Mouse (Mus musculus): ENCODE data around the gene Vezt. TPM values are rescaled to one million over a fixed set of nuclear protein-coding genes. Genes with fewer than 3 reads are reported as not detected.

The Vezt gene
- polyA plus RNA-seq, 1 experiment = 56.2 TPM

- no peak for DNase-seq (ENCODE audit: low read depth)
- TF ChIP-seq CTCF (IDR thresholded peaks at IDR 0.05; ENCODE audit: borderline replicate concordance, extremely low read depth, insufficient read depth, insufficient read length) = no peak
- TF ChIP-seq POLR2A (IDR thresholded peaks at IDR 0.05; ENCODE audit: borderline replicate concordance, extremely low read depth, insufficient read depth, insufficient read length, poor library complexity, severe bottlenecking) = no peak
These were observed 111.0 kb downstream of the Vezt start for GRCm38 (mm10) chr10:93924666-93925065.

GRCm38 (mm10) chr10:93921160-93921559 lies 114.5 kb downstream of the Vezt start:
- DNase-seq (ENCODE audit: low read depth) = no peak
- TF ChIP-seq CTCF (IDR thresholded peaks at IDR 0.05; ENCODE audit: borderline replicate concordance, extremely low read depth, insufficient read depth, insufficient read length) (no peak), POLR2A (IDR thresholded peaks at IDR 0.05; ENCODE audit: borderline replicate concordance, extremely low read depth, insufficient read depth, insufficient read length, poor library complexity, severe bottlenecking) (no peak)

GRCm38 (mm10) chr10:93919227-93919626 lies 116.4 kb downstream of the Vezt start:
- TF ChIP-seq CTCF (IDR thresholded peaks at IDR 0.05; ENCODE audit: borderline replicate concordance, extremely low read depth, insufficient read depth, insufficient read length) (no peak), POLR2A (IDR thresholded peaks at IDR 0.05; ENCODE audit: borderline replicate concordance, extremely low read depth, insufficient read depth, insufficient read length, poor library complexity, severe bottlenecking) (no peak)
- DNase-seq (ENCODE audit: low read depth) = peak; percentile 79

GRCm38 (mm10) chr10:93918701-93919100 lies 116.9 kb downstream of the Vezt start:
- DNase-seq (ENCODE audit: low read depth) = peak; percentile 57
- TF ChIP-seq CTCF (IDR thresholded peaks at IDR 0.05; ENCODE audit: borderline replicate concordance, extremely low read depth, insufficient read depth, insufficient read length) = no peak
- TF ChIP-seq POLR2A (IDR thresholded peaks at IDR 0.05; ENCODE audit: borderline replicate concordance, extremely low read depth, insufficient read depth, insufficient read length, poor library complexity, severe bottlenecking) = no peak

- DNase-seq (ENCODE audit: low read depth) = no peak
- TF ChIP-seq POLR2A (IDR thresholded peaks at IDR 0.05; ENCODE audit: borderline replicate concordance, extremely low read depth, insufficient read depth, insufficient read length, poor library complexity, severe bottlenecking) (no peak), CTCF (IDR thresholded peaks at IDR 0.05; ENCODE audit: borderline replicate concordance, extremely low read depth, insufficient read depth, insufficient read length) (no peak)
These were observed 117.5 kb downstream of the Vezt start for GRCm38 (mm10) chr10:93918087-93918486.

GRCm38 (mm10) chr10:93916778-93917177 lies 118.8 kb downstream of the Vezt start:
- no peak for DNase-seq (ENCODE audit: low read depth)
- TF ChIP-seq CTCF (IDR thresholded peaks at IDR 0.05; ENCODE audit: borderline replicate concordance, extremely low read depth, insufficient read depth, insufficient read length) (no peak), POLR2A (IDR thresholded peaks at IDR 0.05; ENCODE audit: borderline replicate concordance, extremely low read depth, insufficient read depth, insufficient read length, poor library complexity, severe bottlenecking) (no peak)

GRCm38 (mm10) chr10:93915531-93916275 lies 119.9 kb downstream of the Vezt start:
- DNase-seq (ENCODE audit: low read depth) = peak; percentile 58
- TF ChIP-seq CTCF (IDR thresholded peaks at IDR 0.05; ENCODE audit: borderline replicate concordance, extremely low read depth, insufficient read depth, insufficient read length) (no peak), POLR2A (IDR thresholded peaks at IDR 0.05; ENCODE audit: borderline replicate concordance, extremely low read depth, insufficient read depth, insufficient read length, poor library complexity, severe bottlenecking) (no peak)

- TF ChIP-seq POLR2A (IDR thresholded peaks at IDR 0.05; ENCODE audit: borderline replicate concordance, extremely low read depth, insufficient read depth, insufficient read length, poor library complexity, severe bottlenecking) (no peak), CTCF (IDR thresholded peaks at IDR 0.05; ENCODE audit: borderline replicate concordance, extremely low read depth, insufficient read depth, insufficient read length) (no peak)
- no peak for DNase-seq (ENCODE audit: low read depth)
These were observed 122.1 kb downstream of the Vezt start for GRCm38 (mm10) chr10:93913525-93913924.

GRCm38 (mm10) chr10:93912917-93913316 lies 122.7 kb downstream of the Vezt start:
- TF ChIP-seq CTCF (IDR thresholded peaks at IDR 0.05; ENCODE audit: borderline replicate concordance, extremely low read depth, insufficient read depth, insufficient read length) (no peak), POLR2A (IDR thresholded peaks at IDR 0.05; ENCODE audit: borderline replicate concordance, extremely low read depth, insufficient read depth, insufficient read length, poor library complexity, severe bottlenecking) (no peak)

GRCm38 (mm10) chr10:93912136-93912855 lies 123.3 kb downstream of the Vezt start:
- TF ChIP-seq POLR2A (IDR thresholded peaks at IDR 0.05; ENCODE audit: borderline replicate concordance, extremely low read depth, insufficient read depth, insufficient read length, poor library complexity, severe bottlenecking) = no peak
- no peak for TF ChIP-seq CTCF (IDR thresholded peaks at IDR 0.05; ENCODE audit: borderline replicate concordance, extremely low read depth, insufficient read depth, insufficient read length)
- DNase-seq (ENCODE audit: low read depth) = no peak

More at GRCm38 (mm10) chr10:93912917-93913316, 122.7 kb downstream of the Vezt start:
- no peak for DNase-seq (ENCODE audit: low read depth)

GRCm38 (mm10) chr10:93911326-93911725 lies 124.3 kb downstream of the Vezt start:
- TF ChIP-seq POLR2A (IDR thresholded peaks at IDR 0.05; ENCODE audit: borderline replicate concordance, extremely low read depth, insufficient read depth, insufficient read length, poor library complexity, severe bottlenecking) = no peak
- no peak for TF ChIP-seq CTCF (IDR thresholded peaks at IDR 0.05; ENCODE audit: borderline replicate concordance, extremely low read depth, insufficient read depth, insufficient read length)
- DNase-seq (ENCODE audit: low read depth) = no peak
